Comparison of ENCODE assay signal across 8 mouse cellular contexts in genomic region chr9:60858306-60858960, GRCm38 (mm10).
DNase-seq lines count a peak whose midpoint lies in the region; ATAC-seq and TF ChIP-seq lines count a peak whose summit lies in the region.

No protein-coding gene starts in this region.

- TF ChIP-seq EP300 in liver, postnatal 0 days (IDR thresholded peaks at IDR 0.05; ENCODE audit: low read depth): no peak

- peaks cover 41% of the 10 kb centered on the region for H3K36me3 ChIP-seq in hindbrain, embryonic 10.5 days
- H3K36me3 ChIP-seq in liver, postnatal 0 days (replicated peaks; ENCODE audit: insufficient read depth, low read length): peaks cover 2% of the 10 kb centered on the region; the same call in 1 of the 2 replicates
- no peaks in the 10 kb centered on the region for H3K36me3 ChIP-seq in neural tube, embryonic 15.5 days

- no peak overlapping the region for H3K9ac ChIP-seq in liver, postnatal 0 days (replicated peaks)
- H3K9ac ChIP-seq in neural tube, embryonic 15.5 days (replicated peaks): no peak overlapping the region

- H3K27me3 ChIP-seq in hindbrain, embryonic 10.5 days (ENCODE audit: insufficient read depth, poor library complexity, severe bottlenecking): no peaks in the 10 kb centered on the region
- no peaks in the 10 kb centered on the region for H3K27me3 ChIP-seq in liver, postnatal 0 days (ENCODE audit: insufficient read depth, low read length)
- no peaks in the 10 kb centered on the region for H3K27me3 ChIP-seq in neural tube, embryonic 15.5 days (replicated peaks)

- peak; percentile 88 for TF ChIP-seq CTCF in gastrocnemius, adult 2 months (IDR thresholded peaks at IDR 0.05)
- TF ChIP-seq CTCF in liver, postnatal 0 days (IDR thresholded peaks at IDR 0.05; ENCODE audit: low read depth): peak; percentile 89

- H3K4me2 ChIP-seq in liver, postnatal 0 days (ENCODE audit: low read depth, low read length): no peak overlapping the region
- H3K4me2 ChIP-seq in neural tube, embryonic 15.5 days: peak overlapping the region; percentile 47

- 0 out of 2 replicates have a peak overlapping the region, but pooled peaks have one; percentile 19 for H3K4me3 ChIP-seq in gastrocnemius, adult 2 months
- no peak overlapping the region for H3K4me3 ChIP-seq in hindbrain, embryonic 10.5 days
- no peak overlapping the region for H3K4me3 ChIP-seq in liver, postnatal 0 days (ENCODE audit: low read depth, low read length)
- no peak overlapping the region for H3K4me3 ChIP-seq in neural tube, embryonic 15.5 days (replicated peaks)

- ATAC-seq in CD4-positive, CD25-positive, alpha-beta regulatory T cell, adult 4 months: peak; percentile 45
- ATAC-seq in liver, postnatal 0 days: no peak
- peak; percentile 56; the same call in 1 of the 2 replicates for ATAC-seq in neural tube, embryonic 15.5 days (ENCODE audit: low FRiP score)

- intact Hi-C loops in gastrocnemius, adult 2 months (cut with DNase I): loop anchor here (1.0 to 2.0 kb wide), 3 partner anchors 39 to 140 kb away; partner anchors contain the start of gene Uaca

- H3K9me3 ChIP-seq in hindbrain, embryonic 10.5 days: no peaks in the 10 kb centered on the region
- H3K9me3 ChIP-seq in liver, postnatal 0 days (ENCODE audit: low read length): no peaks in the 10 kb centered on the region
- H3K9me3 ChIP-seq in neural tube, embryonic 15.5 days (replicated peaks): no peaks in the 10 kb centered on the region

- WGBS in hindbrain, embryonic 10.5 days: 43% methylated on average over 11 of the region's 11 CpGs
- 33% methylated on average over 11 of the region's 11 CpGs for WGBS in liver, postnatal 0 days (ENCODE audit: insufficient replicate concordance)
- WGBS in neural tube, embryonic 15.5 days: 38% methylated on average over 11 of the region's 11 CpGs

- H3K27ac ChIP-seq in gastrocnemius, adult 2 months: peak overlapping the region; percentile 16; the same call in 1 of the 2 replicates
- no peak overlapping the region for H3K27ac ChIP-seq in hindbrain, embryonic 10.5 days
- no peak overlapping the region for H3K27ac ChIP-seq in liver, postnatal 0 days (ENCODE audit: low read depth)
- H3K27ac ChIP-seq in neural tube, embryonic 15.5 days (replicated peaks): no peak overlapping the region

- no peak for DNase-seq in gastrocnemius, adult 2 months
- DNase-seq in gastrocnemius, adult 8-10 months (ENCODE audit: low spot score in 2 of 2): no peak
- DNase-seq in embryo, embryonic 10.5 days (ENCODE audit: low spot score): peak; percentile 82
- DNase-seq in hindbrain, embryonic 10.5 days (ENCODE audit: low spot score): peak; percentile 18
- no peak for DNase-seq in liver, postnatal 0 days
- no peak for DNase-seq in adrenal gland, adult 18-20 months (ENCODE audit: low spot score in 2 of 2)

- H3K4me1 ChIP-seq in hindbrain, embryonic 10.5 days (replicated peaks): peaks cover 10% of the 10 kb centered on the region
- H3K4me1 ChIP-seq in liver, postnatal 0 days (ENCODE audit: insufficient read depth): no peaks in the 10 kb centered on the region
- H3K4me1 ChIP-seq in neural tube, embryonic 15.5 days: peaks cover 18% of the 10 kb centered on the region

Comparison
In these comparisons a context has a peak if more than half of its experiments do, and no peak if none do; other contexts are left out.
1. DNase-seq: peak in embryo, embryonic 10.5 days (single experiment) and hindbrain, embryonic 10.5 days (single experiment); none in gastrocnemius, adult 2 months (single experiment), gastrocnemius, adult 8-10 months (0 of 2), liver, postnatal 0 days (single experiment) and adrenal gland, adult 18-20 months (0 of 2).